ENCODE assay signal across 10 mouse cellular contexts in the genomic region with DNA sequence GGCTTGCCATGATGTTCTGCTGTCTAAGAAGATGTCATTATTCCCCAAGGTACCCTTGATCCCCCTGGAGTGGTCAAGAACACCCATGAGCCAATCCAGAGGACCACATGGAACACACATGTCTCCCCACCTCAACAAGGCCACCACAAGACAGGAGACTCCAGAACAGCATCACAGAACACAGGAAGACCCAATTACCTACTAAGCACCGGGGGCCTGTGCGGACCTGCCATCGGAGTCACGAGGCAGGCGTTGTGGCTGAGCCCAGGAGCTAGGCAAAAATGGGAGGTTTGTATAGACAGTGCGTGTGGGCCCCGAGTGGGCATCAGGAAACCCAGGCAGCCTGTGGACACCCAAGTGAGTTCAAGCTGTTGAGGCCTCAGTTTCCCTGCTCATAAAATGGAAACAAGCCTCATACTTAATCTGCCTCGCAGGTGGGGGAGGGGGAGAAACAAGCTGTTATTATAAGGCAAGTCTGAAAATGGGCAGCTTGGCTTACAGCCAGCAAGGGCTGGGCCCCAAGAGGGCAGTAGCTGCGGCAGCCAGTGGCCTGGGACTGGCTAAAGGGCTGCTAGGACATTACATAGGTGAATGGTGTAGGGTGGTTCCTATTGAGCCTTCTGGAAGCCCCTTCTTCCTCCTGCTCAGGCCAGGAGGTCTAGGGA. TPM values are rescaled to one million over a fixed set of nuclear protein-coding genes. Genes with fewer than 3 reads are reported as not detected.
DNase-seq lines count a peak whose midpoint lies in the region; ATAC-seq and TF ChIP-seq lines count a peak whose summit lies in the region.
"Had no signal": no experiment of that assay in that cellular context is flagged by ENCODE, and none has a peak within 500 bp of the region (broad histone marks: within the 10 kb centered on the region; RNA-seq: fewer than 3 reads in every experiment).

No protein-coding gene starts in this region.

- 0 out of 2 replicates have a peak overlapping the region, but pooled peaks have one; percentile 98 for H3K4me2 ChIP-seq in kidney, postnatal 0 days (ENCODE audit: low read length)
- peak overlapping the region; percentile 84 for H3K4me2 ChIP-seq in neural tube, embryonic 15.5 days

- H3K9me3 ChIP-seq in kidney, postnatal 0 days (replicated peaks; ENCODE audit: low read length), result no peaks in the 10 kb centered on the region
- no peaks in the 10 kb centered on the region for H3K9me3 ChIP-seq in neural tube, embryonic 15.5 days (replicated peaks)

- no peaks in the 10 kb centered on the region for H3K36me3 ChIP-seq in kidney, postnatal 0 days (ENCODE audit: insufficient read depth, low read length)
- no peaks in the 10 kb centered on the region for H3K36me3 ChIP-seq in neural tube, embryonic 15.5 days

- H3K4me1 ChIP-seq in kidney, postnatal 0 days (replicated peaks; ENCODE audit: insufficient read depth, low read length), result peaks cover 12% of the 10 kb centered on the region
- H3K4me1 ChIP-seq in neural tube, embryonic 15.5 days, result peaks cover 34% of the 10 kb centered on the region

- peak; percentile 77 for DNase-seq in cerebellum, adult 11-12 months
- peak; percentile 42 for DNase-seq in retina, postnatal 1 day
- no peak for DNase-seq in retina, embryonic 14.5 days (ENCODE audit: low spot score)
- no peak for DNase-seq in kidney, postnatal 0 days (ENCODE audit: low spot score)

- no peak for ATAC-seq in cerebellum, adult (ENCODE audit: insufficient number of reproducible peaks, low FRiP score, low TSS enrichment)
- ATAC-seq in kidney, postnatal 0 days (replicated peaks; ENCODE audit: low FRiP score, low read depth), result peak; percentile 14; the same call in 1 of the 2 replicates
- ATAC-seq in neural tube, embryonic 15.5 days (ENCODE audit: low FRiP score), result no peak
- ATAC-seq in erythroblast, adult 5-6 weeks (replicated peaks; ENCODE audit: low FRiP score, poor library complexity, severe bottlenecking), result no peak
- ATAC-seq in erythroid progenitor cell, adult 5-6 weeks (replicated peaks; ENCODE audit: low FRiP score, poor library complexity, severe bottlenecking), result no peak

- H3K27ac ChIP-seq in kidney, postnatal 0 days, result no peak overlapping the region
- H3K27ac ChIP-seq in neural tube, embryonic 15.5 days (replicated peaks), result no peak overlapping the region

- no peak overlapping the region for H3K9ac ChIP-seq in kidney, postnatal 0 days (ENCODE audit: low read depth, low read length)
- H3K9ac ChIP-seq in neural tube, embryonic 15.5 days (replicated peaks), result 0 out of 2 replicates have a peak overlapping the region, but pooled peaks have one; percentile 89

- H3K4me3 ChIP-seq in kidney, postnatal 0 days (replicated peaks; ENCODE audit: low read depth, low read length), result no peak overlapping the region
- H3K4me3 ChIP-seq in neural tube, embryonic 15.5 days (replicated peaks), result peak overlapping the region; percentile 76

- peaks cover 16% of the 10 kb centered on the region; the same call in 1 of the 2 replicates for H3K27me3 ChIP-seq in kidney, postnatal 0 days (ENCODE audit: insufficient read depth, low read length)
- H3K27me3 ChIP-seq in neural tube, embryonic 15.5 days (replicated peaks), result peaks cover 29% of the 10 kb centered on the region

- 71% methylated on average over 9 of the region's 9 CpGs for WGBS in kidney, postnatal 0 days
- WGBS in neural tube, embryonic 15.5 days, result 82% methylated on average over 9 of the region's 9 CpGs

- TF ChIP-seq CTCF in kidney, postnatal 0 days (IDR thresholded peaks at IDR 0.05; ENCODE audit: low read depth), result no peak

RNA-seq across cellular contexts. Expression of a gene that starts 2.0 kb away (rescaled TPM):
- polyA plus RNA-seq in kidney, postnatal 0 days (2015; fragmentation: Nextera tagmentation; extraction: Ambion mirVana), result 6.5 and 6.9 TPM in 2 replicates
- 86.2 and 132 TPM in 2 replicates for polyA plus RNA-seq in neural tube, embryonic 15.5 days (2015; fragmentation: Nextera tagmentation; extraction: Ambion mirVana)
- total RNA-seq in erythroblast, adult 5-6 weeks (2015; ENCODE audit: low replicate concordance), result 8.3 and 11.9 TPM in 2 replicates
- 5.4 and 9.1 TPM in 2 replicates for total RNA-seq in erythroblast, adult 5-6 weeks (2017; ENCODE audit: low replicate concordance)
- total RNA-seq in erythroid progenitor cell, adult 5-6 weeks (2015; ENCODE audit: low replicate concordance), result 4.2 and 5.8 TPM in 2 replicates
- 3.9 and 9.5 TPM in 2 replicates for total RNA-seq in erythroid progenitor cell, adult 5-6 weeks (2017; ENCODE audit: low replicate concordance)

RNA-seq across cellular contexts. Expression of a gene that starts 27.8 kb away (rescaled TPM):
- 116 TPM in 2 replicates for polyA plus RNA-seq in kidney, postnatal 0 days (2015; fragmentation: Nextera tagmentation; extraction: Ambion mirVana)
- polyA plus RNA-seq in neural tube, embryonic 15.5 days (2015; fragmentation: Nextera tagmentation; extraction: Ambion mirVana), result 105 and 107 TPM in 2 replicates
- total RNA-seq in erythroblast, adult 5-6 weeks (2015; ENCODE audit: low replicate concordance), result 4.2 and 6.5 TPM in 2 replicates
- total RNA-seq in erythroblast, adult 5-6 weeks (2017; ENCODE audit: low replicate concordance), result 7.7 and 8.8 TPM in 2 replicates
- total RNA-seq in erythroid progenitor cell, adult 5-6 weeks (2015; ENCODE audit: low replicate concordance), result 8.8 and 11.9 TPM in 2 replicates
- 5.3 and 29.0 TPM in 2 replicates for total RNA-seq in erythroid progenitor cell, adult 5-6 weeks (2017; ENCODE audit: low replicate concordance)

RNA-seq across cellular contexts. Expression of a gene that starts 29.0 kb away (rescaled TPM):
- polyA plus RNA-seq in kidney, postnatal 0 days (2015; fragmentation: Nextera tagmentation; extraction: Ambion mirVana), result not detected in 2 replicates
- 2.1 TPM in 1 of 2 replicates, not detected in the other for polyA plus RNA-seq in neural tube, embryonic 15.5 days (2015; fragmentation: Nextera tagmentation; extraction: Ambion mirVana)
- not detected in 2 replicates for total RNA-seq in erythroblast, adult 5-6 weeks (2015; ENCODE audit: low replicate concordance)
- total RNA-seq in erythroblast, adult 5-6 weeks (2017; ENCODE audit: low replicate concordance), result not detected in 2 replicates
- not detected in 2 replicates for total RNA-seq in erythroid progenitor cell, adult 5-6 weeks (2015; ENCODE audit: low replicate concordance)
- total RNA-seq in erythroid progenitor cell, adult 5-6 weeks (2017; ENCODE audit: low replicate concordance), result not detected in 2 replicates
- total RNA-seq: adrenal gland, postnatal 4 days; gastrocnemius, postnatal 4 days had no signal

RNA-seq across cellular contexts. Expression of a gene that starts 54.1 kb away (rescaled TPM):
- polyA plus RNA-seq in kidney, postnatal 0 days (2015; fragmentation: Nextera tagmentation; extraction: Ambion mirVana), result 7.6 and 7.8 TPM in 2 replicates
- polyA plus RNA-seq in neural tube, embryonic 15.5 days (2015; fragmentation: Nextera tagmentation; extraction: Ambion mirVana), result 2.6 and 3.0 TPM in 2 replicates
- total RNA-seq in erythroblast, adult 5-6 weeks (2015; ENCODE audit: low replicate concordance), result 27.3 and 37.2 TPM in 2 replicates
- 49.4 and 58.3 TPM in 2 replicates for total RNA-seq in erythroblast, adult 5-6 weeks (2017; ENCODE audit: low replicate concordance)
- total RNA-seq in erythroid progenitor cell, adult 5-6 weeks (2015; ENCODE audit: low replicate concordance), result 34.0 and 38.9 TPM in 2 replicates
- 37.8 and 43.8 TPM in 2 replicates for total RNA-seq in erythroid progenitor cell, adult 5-6 weeks (2017; ENCODE audit: low replicate concordance)

Comparison
In these comparisons a context has a peak if more than half of its experiments do, and no peak if none do; other contexts are left out.
1. DNase-seq: peak in cerebellum, adult 11-12 months (single experiment) and retina, postnatal 1 day (single experiment); none in retina, embryonic 14.5 days (single experiment) and kidney, postnatal 0 days (single experiment).